In the genomic region with DNA sequence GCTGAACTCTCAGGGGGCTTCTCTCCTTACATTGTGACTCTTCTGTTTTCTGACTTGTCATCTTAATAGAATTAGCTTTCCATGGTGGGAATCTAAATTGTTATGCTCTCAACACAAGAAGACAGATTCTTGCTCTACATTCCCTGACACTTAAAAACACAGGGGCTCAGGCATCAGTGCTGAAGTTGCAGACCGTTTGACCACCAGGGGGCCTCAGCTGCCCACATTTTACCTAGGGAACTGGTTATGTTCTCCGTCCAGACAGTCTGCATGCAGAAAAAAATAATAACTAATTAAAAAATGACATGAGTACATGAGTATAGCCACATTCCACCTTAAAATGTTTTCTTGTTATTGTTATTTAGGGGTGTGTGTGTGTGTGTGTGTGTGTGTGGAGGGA, we compare ENCODE assay signal across 8 mouse cellular contexts. TPM values are rescaled to one million over a fixed set of nuclear protein-coding genes. Genes with fewer than 3 reads are reported as not detected.
A peak's percentile ranks its signal among the peaks of the same experiment; 100 is the strongest.
DNase-seq lines count a peak whose midpoint lies in the region; ATAC-seq and TF ChIP-seq lines count a peak whose summit lies in the region.

No protein-coding gene starts in this region.

- in situ Hi-C loops in Patski (cut with MboI; ENCODE audit: low pct_unique_long_range_greater_than_20kb), result no loop called here

- H3K27ac ChIP-seq in hindbrain, embryonic 10.5 days, result no peak overlapping the region
- H3K27ac ChIP-seq in hindbrain, embryonic 16.5 days (ENCODE audit: low read depth, low read length), result no peak overlapping the region
- no peak overlapping the region for H3K27ac ChIP-seq in left cerebral cortex, adult 2 months
- no peak overlapping the region for H3K27ac ChIP-seq in neural tube, embryonic 11.5 days (ENCODE audit: low read depth, low read length)

- H3K4me2 ChIP-seq in hindbrain, embryonic 16.5 days (ENCODE audit: low read length), result no peak overlapping the region
- H3K4me2 ChIP-seq in neural tube, embryonic 11.5 days (ENCODE audit: low read depth), result no peak overlapping the region

- peak; percentile 64 for DNase-seq in hindbrain, embryonic 10.5 days (ENCODE audit: low spot score)
- DNase-seq in Patski (ENCODE audit: low read depth, low spot score), result no peak
- DNase-seq in cerebellum, postnatal 14 days, result peak; percentile 84 to 91
- DNase-seq in left cerebral cortex, adult 2 months (ENCODE audit: extremely low spot score in 1 of 2, low spot score in 2 of 2), result peak; percentile 69 to 81
- peak; percentile 75 for DNase-seq in neural tube, embryonic 11.5 days (ENCODE audit: low spot score)
- peak; percentile 44 for DNase-seq in thymus, postnatal 0 days (ENCODE audit: low spot score)

- peak; percentile 78 for TF ChIP-seq CTCF in Patski (IDR thresholded peaks at IDR 0.05)
- TF ChIP-seq CTCF in left cerebral cortex, adult 2 months (IDR thresholded peaks at IDR 0.05), result peak; percentile 85

- WGBS in hindbrain, embryonic 10.5 days, result 35% methylated on average over 2 of the region's 2 CpGs
- WGBS in hindbrain, embryonic 16.5 days, result 7% methylated on average over 2 of the region's 2 CpGs
- 30% methylated on average over 2 of the region's 2 CpGs for whole genome bisulfite sequencing in neural tube, embryonic 11.5 days

- H3K9ac ChIP-seq in hindbrain, embryonic 16.5 days (ENCODE audit: low read depth, low read length), result no peak overlapping the region
- H3K9ac ChIP-seq in neural tube, embryonic 11.5 days (ENCODE audit: low read length), result no peak overlapping the region

- no peaks in the 10 kb centered on the region for H3K9me3 ChIP-seq in hindbrain, embryonic 10.5 days
- H3K9me3 ChIP-seq in hindbrain, embryonic 16.5 days (ENCODE audit: control insufficient read depth, low read length), result no peaks in the 10 kb centered on the region
- H3K9me3 ChIP-seq in neural tube, embryonic 11.5 days (ENCODE audit: control insufficient read depth, low read length), result no peaks in the 10 kb centered on the region

- CTCF ChIA-PET in Patski (lab: Charles Lee), result interaction anchor here (1.0 to 1.3 kb wide), 4 partner anchors 12 to 277 kb away, joined by 3 to 6 read pairs (median 3); no protein-coding TSS in a partner anchor

- POLR2A ChIA-PET in Patski (lab: Charles Lee), result no interaction called here

- no peaks in the 10 kb centered on the region for H3K4me1 ChIP-seq in hindbrain, embryonic 10.5 days (replicated peaks)
- 0 out of 2 replicates have a peak, but pooled peaks cover 3% of the 10 kb centered on the region for H3K4me1 ChIP-seq in hindbrain, embryonic 16.5 days (ENCODE audit: control insufficient read depth, insufficient read depth, low read depth, low read length)
- no peaks in the 10 kb centered on the region for H3K4me1 ChIP-seq in neural tube, embryonic 11.5 days (ENCODE audit: control insufficient read depth, insufficient read depth, low read length)

- intact Hi-C loops in left cerebral cortex, adult 2 months (cut with DNase I), result loop anchor here (2.0 kb wide), 1 partner anchor 47 kb away; no protein-coding TSS in a partner anchor

- no peaks in the 10 kb centered on the region for H3K27me3 ChIP-seq in hindbrain, embryonic 10.5 days (ENCODE audit: insufficient read depth, poor library complexity, severe bottlenecking)
- no peaks in the 10 kb centered on the region for H3K27me3 ChIP-seq in hindbrain, embryonic 16.5 days (replicated peaks; ENCODE audit: control insufficient read depth, insufficient read depth, low read length)
- H3K27me3 ChIP-seq in Patski, result no peaks in the 10 kb centered on the region
- no peaks in the 10 kb centered on the region for H3K27me3 ChIP-seq in neural tube, embryonic 11.5 days (ENCODE audit: control insufficient read depth, insufficient read depth, low read length)

- ATAC-seq in hindbrain, embryonic 16.5 days, result no peak
- no peak for ATAC-seq in Patski
- peak; percentile 71 for ATAC-seq in granulocyte monocyte progenitor cell, adult 5-6 weeks (replicated peaks; ENCODE audit: poor library complexity, severe bottlenecking)
- no peak for ATAC-seq in neural tube, embryonic 11.5 days (ENCODE audit: insufficient read depth, low FRiP score, low TSS enrichment)

- H3K36me3 ChIP-seq in hindbrain, embryonic 10.5 days, result peaks cover 99% of the 10 kb centered on the region
- H3K36me3 ChIP-seq in hindbrain, embryonic 16.5 days (ENCODE audit: control insufficient read depth, insufficient read depth, low read length), result peaks cover 27% of the 10 kb centered on the region
- peaks cover 20% of the 10 kb centered on the region for H3K36me3 ChIP-seq in neural tube, embryonic 11.5 days (ENCODE audit: control insufficient read depth, insufficient read depth, low read length)

- no peak overlapping the region for H3K4me3 ChIP-seq in hindbrain, embryonic 10.5 days
- H3K4me3 ChIP-seq in hindbrain, embryonic 16.5 days (ENCODE audit: low read length), result no peak overlapping the region
- H3K4me3 ChIP-seq in left cerebral cortex, adult 2 months, result no peak overlapping the region
- no peak overlapping the region for H3K4me3 ChIP-seq in neural tube, embryonic 11.5 days (ENCODE audit: low read depth, low read length)

RNA-seq across cellular contexts. Expression of a gene that starts 12.7 kb away (rescaled TPM):
- polyA plus RNA-seq in hindbrain, embryonic 10.5 days (2016; fragmentation: Nextera tagmentation; extraction: Ambion mirVana), result 0.44 and 0.60 TPM in 2 replicates
- polyA plus RNA-seq in hindbrain, embryonic 16.5 days (2015; fragmentation: Nextera tagmentation; extraction: Ambion mirVana), result 0.47 and 0.51 TPM in 2 replicates
- polyA plus RNA-seq in Patski (2021), result 0.40 TPM
- total RNA-seq in granulocyte monocyte progenitor cell, adult 5-6 weeks (2014; fragmentation: Nextera tagmentation), result 0.19 and 0.23 TPM in 2 replicates
- total RNA-seq in granulocyte monocyte progenitor cell, adult 5-6 weeks (2017), result 0.09 and 0.36 TPM in 2 replicates
- 1 to 10 TPM; 1.6 to 2.4 TPM for total RNA-seq in left cerebral cortex, adult 2 months (2021)
- 0.73 and 0.95 TPM in 2 replicates for polyA plus RNA-seq in neural tube, embryonic 11.5 days (2014; fragmentation: Nextera tagmentation; extraction: Ambion mirVana)
- 0.36 and 0.49 TPM in 2 replicates for polyA plus RNA-seq in thymus, postnatal 0 days (2015; fragmentation: Nextera tagmentation; extraction: Ambion mirVana)

RNA-seq across cellular contexts. Expression of a gene that starts 13.3 kb away (rescaled TPM):
- 273 and 275 TPM in 2 replicates for polyA plus RNA-seq in hindbrain, embryonic 10.5 days (2016; fragmentation: Nextera tagmentation; extraction: Ambion mirVana)
- polyA plus RNA-seq in hindbrain, embryonic 16.5 days (2015; fragmentation: Nextera tagmentation; extraction: Ambion mirVana), result 237 and 246 TPM in 2 replicates
- polyA plus RNA-seq in Patski (2021), result 391 TPM
- total RNA-seq in granulocyte monocyte progenitor cell, adult 5-6 weeks (2014; fragmentation: Nextera tagmentation), result 313 and 340 TPM in 2 replicates
- total RNA-seq in granulocyte monocyte progenitor cell, adult 5-6 weeks (2017), result 342 and 366 TPM in 2 replicates
- 100 to 1,000 TPM; 123 to 132 TPM for total RNA-seq in left cerebral cortex, adult 2 months (2021)
- 261 and 267 TPM in 2 replicates for polyA plus RNA-seq in neural tube, embryonic 11.5 days (2014; fragmentation: Nextera tagmentation; extraction: Ambion mirVana)
- 160 and 169 TPM in 2 replicates for polyA plus RNA-seq in thymus, postnatal 0 days (2015; fragmentation: Nextera tagmentation; extraction: Ambion mirVana)

RNA-seq across cellular contexts. Expression of a gene that starts 55.2 kb away (rescaled TPM):
- polyA plus RNA-seq in hindbrain, embryonic 10.5 days (2016; fragmentation: Nextera tagmentation; extraction: Ambion mirVana), result not detected in 2 replicates
- polyA plus RNA-seq in hindbrain, embryonic 16.5 days (2015; fragmentation: Nextera tagmentation; extraction: Ambion mirVana), result 0.91 and 1.0 TPM in 2 replicates
- polyA plus RNA-seq in Patski (2021), result not detected
- not detected in 2 replicates for total RNA-seq in granulocyte monocyte progenitor cell, adult 5-6 weeks (2014; fragmentation: Nextera tagmentation)
- not detected in 2 replicates for total RNA-seq in granulocyte monocyte progenitor cell, adult 5-6 weeks (2017)
- not detected for total RNA-seq in left cerebral cortex, adult 2 months (2021)
- not detected in 2 replicates for polyA plus RNA-seq in neural tube, embryonic 11.5 days (2014; fragmentation: Nextera tagmentation; extraction: Ambion mirVana)
- polyA plus RNA-seq in thymus, postnatal 0 days (2015; fragmentation: Nextera tagmentation; extraction: Ambion mirVana), result 0.72 TPM in 1 of 2 replicates, not detected in the other
